Mouse (Mus musculus) embryonic fibroblast, embryonic 13.5 days (primary cell): Measurements from ENCODE around the gene Rgl1.

Source experiments
- CTCF ChIP-seq: IDR thresholded peaks from 2 replicates; pipeline ENCODE4 v1.5.1; 2011; ENCODE audit warnings: mild to moderate bottlenecking, control low read depth, low read length, moderate library complexity, borderline replicate concordance; ENCODE audit not compliant: insufficient read depth
- POLR2A ChIP-seq: IDR thresholded peaks from 2 replicates; pipeline ENCODE4 v1.6.1; 2011; ENCODE audit warnings: low read depth, mild to moderate bottlenecking, control low read depth, low read length, moderate library complexity

- no peak for TF ChIP-seq CTCF
- TF ChIP-seq POLR2A = no peak
These were observed 136.4 kb downstream of the Rgl1 start for GRCm38 (mm10) chr1:152629780-152630179.
